Mouse (Mus musculus) neural tube, embryonic 11.5 days (tissue): ENCODE data around the gene Fth1. TPM values are rescaled to one million over a fixed set of nuclear protein-coding genes. Genes with fewer than 3 reads are reported as not detected.
"Not testable (repeated sequence)": the region's sequence is repeated elsewhere in the genome, so short reads cannot be mapped to it uniquely, and the experiment has no call there.

Experiments used
- ATAC-seq: fragments of 200-750 bp; cut with Nextera tagmentation; 2 replicates; pipeline ENCODE4 v1.8.0; 2017; ENCODE audit warnings: moderate number of reproducible peaks, mild to moderate bottlenecking, moderate TSS enrichment, moderate library complexity; ENCODE audit not compliant: insufficient read depth, low FRiP score, low TSS enrichment
- DNase-seq: peaks from one replicate; pipeline ENCODE4 v3.0.0-alpha.2; 2015; ENCODE audit warnings: low spot score
- H3K27ac ChIP-seq: fragments of 300-500 bp; sonication (generic); 2 replicates; pipeline ENCODE4 v1.5.1; 2014; ENCODE audit warnings: low read depth, mild to moderate bottlenecking, low read length
- H3K27me3 ChIP-seq: fragments of 300-500 bp; sonication (generic); 2 replicates; pipeline ENCODE4 v1.6.1; 2014; ENCODE audit warnings: mild to moderate bottlenecking, low read length, mixed read lengths; ENCODE audit not compliant: control insufficient read depth, insufficient read depth
- H3K36me3 ChIP-seq: fragments of 300-500 bp; sonication (generic); 2 replicates; pipeline ENCODE4 v1.6.1; 2014; ENCODE audit warnings: mild to moderate bottlenecking, low read length, moderate library complexity, mixed read lengths; ENCODE audit not compliant: control insufficient read depth, insufficient read depth
- H3K4me1 ChIP-seq: fragments of 300-500 bp; sonication (generic); 2 replicates; pipeline ENCODE4 v1.6.1; 2014; ENCODE audit warnings: low read length, mixed read lengths; ENCODE audit not compliant: control insufficient read depth, insufficient read depth
- H3K4me2 ChIP-seq: fragments of 300-500 bp; sonication (generic); 2 replicates; pipeline ENCODE4 v1.6.1; 2014; ENCODE audit warnings: low read depth, mild to moderate bottlenecking, moderate library complexity
- H3K4me3 ChIP-seq: fragments of 300-500 bp; sonication (generic); 2 replicates; pipeline ENCODE4 v1.5.1; 2014; ENCODE audit warnings: low read depth, low read length
- H3K9ac ChIP-seq: fragments of 300-500 bp; sonication (generic); 2 replicates; pipeline ENCODE4 v1.6.1; 2014; ENCODE audit warnings: mild to moderate bottlenecking, low read length
- H3K9me3 ChIP-seq: fragments of 300-500 bp; sonication (generic); 2 replicates; pipeline ENCODE4 v1.6.1; 2016; ENCODE audit warnings: low read length; ENCODE audit not compliant: control insufficient read depth
- WGBS: fragments of 180-500 bp; shearing (Covaris S2); extraction: QIAGEN DNeasy Blood & Tissue Kit; methylation state at CpG from one replicate; pipeline ENCODE4 v1.1.7; 2014; 5-methylcytosine and 5-hydroxymethylcytosine counted together
- polyA plus RNA-seq: library from polyadenylated mRNA; unstranded; fragments of >200 nt; fragmentation: Nextera tagmentation; extraction: Ambion mirVana; gene quantifications from 2 replicates; pipeline ENCODE4 v1.2.1, GENCODE M21; 2014

Gene Fth1
- polyA plus RNA-seq, 1 experiment from 2014 or later: 1,187 TPM

- Histone ChIP-seq H3K4me1 (peaks cover 4% of the 10 kb centered on the region; the same call in 1 of the 2 replicates), H3K9me3 (no peaks in the 10 kb centered on the region), H3K9ac (no peak overlapping the region), H3K4me2 (no peak overlapping the region), H3K36me3 (no peaks in the 10 kb centered on the region), H3K4me3 (no peak overlapping the region), H3K27ac (no peak overlapping the region), H3K27me3 (no peaks in the 10 kb centered on the region)
- no peak for DNase-seq
- ATAC-seq: no peak
- 78% methylated on average over 1 of the region's 1 CpGs for WGBS
Observed at GRCm38 (mm10) chr19:9955438-9955837, 25.0 kb upstream of the Fth1 start.

GRCm38 (mm10) chr19:9956624-9957388, 23.6 kb upstream of the Fth1 start:
- Histone ChIP-seq H3K4me2 (no peak overlapping the region), H3K9ac (no peak overlapping the region), H3K4me3 (no peak overlapping the region), H3K9me3 (no peaks in the 10 kb centered on the region), H3K27me3 (no peaks in the 10 kb centered on the region), H3K4me1 (peaks cover 4% of the 10 kb centered on the region; the same call in 1 of the 2 replicates), H3K36me3 (no peaks in the 10 kb centered on the region), H3K27ac (no peak overlapping the region)
- DNase-seq (no peak), ATAC-seq (no peak)
- WGBS: 82% methylated on average over 4 of the region's 4 CpGs

- Histone ChIP-seq H3K4me1 (peaks cover 4% of the 10 kb centered on the region; the same call in 1 of the 2 replicates), H3K27ac (no peak overlapping the region), H3K36me3 (no peaks in the 10 kb centered on the region), H3K27me3 (no peaks in the 10 kb centered on the region), H3K9ac (no peak overlapping the region), H3K4me3 (no peak overlapping the region), H3K9me3 (no peaks in the 10 kb centered on the region), H3K4me2 (no peak overlapping the region)
- DNase-seq (no peak), ATAC-seq (no peak)
- WGBS: 89% methylated on average over 5 of the region's 5 CpGs
Observed at GRCm38 (mm10) chr19:9957965-9958364, 22.4 kb upstream of the Fth1 start.

GRCm38 (mm10) chr19:9960769-9961168, 19.6 kb upstream of the Fth1 start:
- H3K36me3 ChIP-seq: no peaks in the 10 kb centered on the region
- 83% methylated on average over 5 of the region's 5 CpGs for WGBS
- H3K9me3 ChIP-seq: no peaks in the 10 kb centered on the region
- ATAC-seq (no peak), DNase-seq (no peak)
- H3K27me3 ChIP-seq: no peaks in the 10 kb centered on the region
- no peak overlapping the region for H3K4me3 ChIP-seq
- H3K4me1 ChIP-seq: no peaks in the 10 kb centered on the region
- H3K4me2 ChIP-seq: no peak overlapping the region
- no peak overlapping the region for H3K9ac ChIP-seq
- H3K27ac ChIP-seq: no peak overlapping the region

- Histone ChIP-seq H3K9me3 (no peaks in the 10 kb centered on the region), H3K36me3 (no peaks in the 10 kb centered on the region), H3K9ac (no peak overlapping the region), H3K27ac (no peak overlapping the region), H3K27me3 (no peaks in the 10 kb centered on the region), H3K4me3 (no peak overlapping the region), H3K4me2 (no peak overlapping the region), H3K4me1 (no peaks in the 10 kb centered on the region)
- no peak for ATAC-seq
- 32% methylated on average over 7 of the region's 7 CpGs for WGBS
- no peak for DNase-seq
Observed at GRCm38 (mm10) chr19:9964205-9964916, 16.0 kb upstream of the Fth1 start.

GRCm38 (mm10) chr19:9966096-9966867, 14.1 kb upstream of the Fth1 start:
- H3K4me3 ChIP-seq: no peak overlapping the region
- ATAC-seq (no peak), DNase-seq (no peak)
- H3K9ac ChIP-seq: no peak overlapping the region
- no peaks in the 10 kb centered on the region for H3K9me3 ChIP-seq
- H3K4me1 ChIP-seq: no peaks in the 10 kb centered on the region
- no peaks in the 10 kb centered on the region for H3K36me3 ChIP-seq
- no peak overlapping the region for H3K27ac ChIP-seq
- no peak overlapping the region for H3K4me2 ChIP-seq
- H3K27me3 ChIP-seq: no peaks in the 10 kb centered on the region
- 77% methylated on average over 2 of the region's 2 CpGs for WGBS

GRCm38 (mm10) chr19:9968081-9968787, 12.2 kb upstream of the Fth1 start:
- Histone ChIP-seq H3K36me3 (no peaks in the 10 kb centered on the region), H3K27ac (no peak overlapping the region), H3K9me3 (no peaks in the 10 kb centered on the region), H3K27me3 (no peaks in the 10 kb centered on the region), H3K9ac (no peak overlapping the region), H3K4me2 (no peak overlapping the region), H3K4me3 (no peak overlapping the region), H3K4me1 (no peaks in the 10 kb centered on the region)
- ATAC-seq (no peak), DNase-seq (no peak)
- WGBS: 80% methylated on average over 9 of the region's 10 CpGs

- not testable (repeated sequence) for H3K4me1 ChIP-seq, DNase-seq, H3K4me2 ChIP-seq, H3K36me3 ChIP-seq, H3K27me3 ChIP-seq, H3K27ac ChIP-seq, H3K9me3 ChIP-seq, H3K9ac ChIP-seq, H3K4me3 ChIP-seq, ATAC-seq
- 83% methylated on average over 2 of the region's 2 CpGs for WGBS
Observed at GRCm38 (mm10) chr19:9974853-9975252, 5.5 kb upstream of the Fth1 start.
